Comparison of ENCODE assay signal across 20 mouse cellular contexts in the genomic region with DNA sequence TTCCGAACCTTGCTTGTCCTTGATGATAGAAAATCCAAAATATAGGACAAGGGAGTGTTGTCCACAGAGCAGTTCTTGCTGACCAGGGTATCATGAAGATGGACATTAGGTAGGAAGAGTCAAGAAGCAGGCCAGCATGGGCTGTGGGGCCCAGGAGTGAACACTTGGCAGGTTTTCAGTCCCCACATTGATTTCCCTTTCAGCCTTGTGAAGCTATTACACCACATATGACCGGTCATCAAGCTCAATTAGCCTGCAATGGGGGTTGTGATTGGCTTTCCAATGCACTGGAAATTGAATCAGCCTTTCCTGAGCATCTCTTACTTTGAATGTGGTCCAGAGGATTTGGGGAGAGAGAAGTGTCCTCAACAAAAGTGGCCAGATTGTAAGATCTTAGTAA. TPM values are rescaled to one million over a fixed set of nuclear protein-coding genes. Genes with fewer than 3 reads are reported as not detected.
A peak's percentile ranks its signal among the peaks of the same experiment; 100 is the strongest.
DNase-seq lines count a peak whose midpoint lies in the region; ATAC-seq and TF ChIP-seq lines count a peak whose summit lies in the region.
"Had no signal": no experiment of that assay in that cellular context is flagged by ENCODE, and none has a peak within 500 bp of the region (broad histone marks: within the 10 kb centered on the region; RNA-seq: fewer than 3 reads in every experiment).

No protein-coding gene starts in this region.

- 0 out of 2 replicates have a peak, but pooled peaks cover 11% of the 10 kb centered on the region for H3K27me3 ChIP-seq in heart, embryonic 12.5 days (replicated peaks)
- no peaks in the 10 kb centered on the region; the same call in 1 of the 2 replicates for H3K27me3 ChIP-seq in hindbrain, embryonic 14.5 days (ENCODE audit: control insufficient read depth, insufficient read depth, low read length)
- H3K27me3 ChIP-seq in hindbrain, embryonic 12.5 days: peaks cover 5% of the 10 kb centered on the region
- H3K27me3 ChIP-seq in midbrain, embryonic 14.5 days (ENCODE audit: control insufficient read depth, insufficient read depth, low read length): no peaks in the 10 kb centered on the region
- no peaks in the 10 kb centered on the region for H3K27me3 ChIP-seq in midbrain, embryonic 13.5 days
- H3K27me3 ChIP-seq in midbrain, postnatal 0 days (ENCODE audit: insufficient read depth, low read length): no peaks in the 10 kb centered on the region
- H3K27me3 ChIP-seq: intestine, embryonic 15.5 days had no signal

- H3K36me3 ChIP-seq in heart, embryonic 12.5 days: no peaks in the 10 kb centered on the region
- H3K36me3 ChIP-seq in hindbrain, embryonic 14.5 days (replicated peaks; ENCODE audit: control insufficient read depth, insufficient read depth): no peaks in the 10 kb centered on the region
- no peaks in the 10 kb centered on the region for H3K36me3 ChIP-seq in hindbrain, embryonic 12.5 days
- no peaks in the 10 kb centered on the region for H3K36me3 ChIP-seq in midbrain, embryonic 14.5 days (ENCODE audit: control insufficient read depth, insufficient read depth, low read length)
- no peaks in the 10 kb centered on the region for H3K36me3 ChIP-seq in midbrain, embryonic 13.5 days
- H3K36me3 ChIP-seq in midbrain, postnatal 0 days (ENCODE audit: insufficient read depth, low read length): no peaks in the 10 kb centered on the region
- H3K36me3 ChIP-seq: embryonic facial prominence, embryonic 10.5 days; intestine, embryonic 15.5 days; neural tube, embryonic 12.5 days had no signal

- no peak overlapping the region for H3K27ac ChIP-seq in heart, embryonic 12.5 days (ENCODE audit: poor library complexity, severe bottlenecking)
- H3K27ac ChIP-seq in hindbrain, embryonic 14.5 days: no peak overlapping the region
- no peak overlapping the region for H3K27ac ChIP-seq in hindbrain, embryonic 12.5 days
- no peak overlapping the region for H3K27ac ChIP-seq in midbrain, embryonic 14.5 days (replicated peaks; ENCODE audit: low read depth, low read length)
- H3K27ac ChIP-seq in midbrain, embryonic 13.5 days: no peak overlapping the region
- H3K27ac ChIP-seq in midbrain, postnatal 0 days (ENCODE audit: low read depth, low read length): no peak overlapping the region
- H3K27ac ChIP-seq: embryonic facial prominence, embryonic 10.5 days; intestine, embryonic 15.5 days; liver, embryonic 14.5 days; neural tube, embryonic 12.5 days had no signal

- H3K9me3 ChIP-seq in heart, embryonic 12.5 days (replicated peaks): no peaks in the 10 kb centered on the region
- H3K9me3 ChIP-seq in hindbrain, embryonic 14.5 days (ENCODE audit: control insufficient read depth, low read length): no peaks in the 10 kb centered on the region
- H3K9me3 ChIP-seq in hindbrain, embryonic 12.5 days (replicated peaks): no peaks in the 10 kb centered on the region
- H3K9me3 ChIP-seq in midbrain, embryonic 14.5 days (ENCODE audit: control insufficient read depth, low read length): no peaks in the 10 kb centered on the region
- H3K9me3 ChIP-seq in midbrain, embryonic 13.5 days: no peaks in the 10 kb centered on the region
- H3K9me3 ChIP-seq in midbrain, postnatal 0 days (ENCODE audit: low read length): no peaks in the 10 kb centered on the region
- H3K9me3 ChIP-seq: embryonic facial prominence, embryonic 10.5 days; intestine, embryonic 15.5 days; neural tube, embryonic 12.5 days had no signal

- H3K4me2 ChIP-seq in heart, embryonic 12.5 days: 0 out of 2 replicates have a peak overlapping the region, but pooled peaks have one; percentile 26
- peak overlapping the region; percentile 93 for H3K4me2 ChIP-seq in hindbrain, embryonic 14.5 days (replicated peaks)
- no peak overlapping the region for H3K4me2 ChIP-seq in hindbrain, embryonic 12.5 days (replicated peaks)
- H3K4me2 ChIP-seq in midbrain, embryonic 14.5 days (ENCODE audit: low read length): peak overlapping the region; percentile 85; the same call in 1 of the 2 replicates
- H3K4me2 ChIP-seq in midbrain, embryonic 13.5 days (replicated peaks): no peak overlapping the region
- peak overlapping the region; percentile 86 for H3K4me2 ChIP-seq in midbrain, postnatal 0 days (ENCODE audit: low read depth, low read length, poor library complexity, severe bottlenecking)

- no peak overlapping the region for H3K9ac ChIP-seq in heart, embryonic 12.5 days
- no peak overlapping the region for H3K9ac ChIP-seq in hindbrain, embryonic 14.5 days
- no peak overlapping the region for H3K9ac ChIP-seq in hindbrain, embryonic 12.5 days
- H3K9ac ChIP-seq in midbrain, embryonic 14.5 days (replicated peaks; ENCODE audit: low read length): no peak overlapping the region
- no peak overlapping the region for H3K9ac ChIP-seq in midbrain, embryonic 13.5 days (replicated peaks)
- H3K9ac ChIP-seq in midbrain, postnatal 0 days (replicated peaks; ENCODE audit: low read length, poor library complexity, severe bottlenecking): no peak overlapping the region
- H3K9ac ChIP-seq: intestine, embryonic 15.5 days; liver, embryonic 14.5 days; neural tube, embryonic 12.5 days had no signal

- 85% methylated on average over 2 of the region's 2 CpGs for WGBS in heart, embryonic 12.5 days
- 87% methylated on average over 2 of the region's 2 CpGs for WGBS in hindbrain, embryonic 14.5 days
- WGBS in hindbrain, embryonic 12.5 days: 91% methylated on average over 2 of the region's 2 CpGs
- 89% methylated on average over 2 of the region's 2 CpGs for WGBS in midbrain, embryonic 14.5 days
- 92% methylated on average over 2 of the region's 2 CpGs for WGBS in midbrain, embryonic 13.5 days
- WGBS in midbrain, postnatal 0 days: 88% methylated on average over 2 of the region's 2 CpGs

- H3K4me3 ChIP-seq in heart, embryonic 12.5 days: no peak overlapping the region
- no peak overlapping the region for H3K4me3 ChIP-seq in hindbrain, embryonic 14.5 days (replicated peaks; ENCODE audit: low read length)
- H3K4me3 ChIP-seq in hindbrain, embryonic 12.5 days: no peak overlapping the region
- no peak overlapping the region for H3K4me3 ChIP-seq in midbrain, embryonic 14.5 days (replicated peaks; ENCODE audit: low read depth, low read length)
- H3K4me3 ChIP-seq in midbrain, embryonic 13.5 days (replicated peaks): no peak overlapping the region
- peak overlapping the region; percentile 76; the same call in 1 of the 2 replicates for H3K4me3 ChIP-seq in midbrain, postnatal 0 days (ENCODE audit: low read depth, low read length)
- H3K4me3 ChIP-seq: embryonic facial prominence, embryonic 10.5 days; intestine, embryonic 15.5 days; neural tube, embryonic 12.5 days had no signal

- no peak for TF ChIP-seq CTCF in midbrain, postnatal 0 days (IDR thresholded peaks at IDR 0.05)

- H3K4me1 ChIP-seq in heart, embryonic 12.5 days (replicated peaks): peaks cover 21% of the 10 kb centered on the region
- H3K4me1 ChIP-seq in hindbrain, embryonic 14.5 days (replicated peaks; ENCODE audit: control insufficient read depth, insufficient read depth, low read length): peaks cover 8% of the 10 kb centered on the region; the same call in 1 of the 2 replicates
- 0 out of 2 replicates have a peak, but pooled peaks cover 3% of the 10 kb centered on the region for H3K4me1 ChIP-seq in hindbrain, embryonic 12.5 days
- 0 out of 2 replicates have a peak, but pooled peaks cover 4% of the 10 kb centered on the region for H3K4me1 ChIP-seq in midbrain, embryonic 14.5 days (ENCODE audit: control insufficient read depth, insufficient read depth, low read length)
- peaks cover 6% of the 10 kb centered on the region; the same call in 1 of the 2 replicates for H3K4me1 ChIP-seq in midbrain, embryonic 13.5 days (replicated peaks)
- no peaks in the 10 kb centered on the region for H3K4me1 ChIP-seq in midbrain, postnatal 0 days (ENCODE audit: insufficient read depth, low read length)

- DNase-seq in heart, postnatal 36 days: no peak
- no peak for DNase-seq in hindbrain, embryonic 14.5 days (ENCODE audit: low spot score)
- DNase-seq in midbrain, embryonic 14.5 days: no peak
- DNase-seq in midbrain, postnatal 0 days (ENCODE audit: low spot score): no peak
- DNase-seq in embryo, embryonic 10.5 days (ENCODE audit: low spot score): no peak
- DNase-seq: adrenal gland, postnatal 36 days; B cell, adult 2 months; gastrocnemius, postnatal 10 days; layer of hippocampus, adult 9-11 months; thymus, postnatal 25 days had no signal

- intact Hi-C loops in heart, postnatal 36 days (cut with DNase I): loop anchor here (2.0 to 5.0 kb wide), 3 partner anchors 52 to 234 kb away; no protein-coding TSS in a partner anchor

- ATAC-seq in heart, embryonic 12.5 days (ENCODE audit: insufficient number of reproducible peaks, low FRiP score): no peak
- ATAC-seq in hindbrain, embryonic 14.5 days (ENCODE audit: low FRiP score): no peak
- ATAC-seq in hindbrain, embryonic 12.5 days (ENCODE audit: low FRiP score): no peak
- no peak for ATAC-seq in midbrain, embryonic 14.5 days (ENCODE audit: low FRiP score, low TSS enrichment)
- no peak for ATAC-seq in midbrain, embryonic 13.5 days
- no peak for ATAC-seq in midbrain, postnatal 0 days (ENCODE audit: low FRiP score)
- ATAC-seq: lung, postnatal 0 days had no signal

RNA-seq across cellular contexts. Expression of a gene that starts 2.0 kb away (rescaled TPM):
- polyA plus RNA-seq in heart, embryonic 12.5 days (2016; fragmentation: Nextera tagmentation; extraction: Ambion mirVana): 44.1 and 44.3 TPM in 2 replicates
- 100 to 1,000 TPM; 355 to 411 TPM for total RNA-seq in heart, postnatal 36 days (2021)
- 118 and 124 TPM in 2 replicates for polyA plus RNA-seq in hindbrain, embryonic 14.5 days (2014; fragmentation: Nextera tagmentation; extraction: Ambion mirVana)
- polyA plus RNA-seq in hindbrain, embryonic 12.5 days (2016; fragmentation: Nextera tagmentation; extraction: Ambion mirVana): 51.9 and 65.0 TPM in 2 replicates
- polyA plus RNA-seq in midbrain, embryonic 14.5 days (2014; fragmentation: Nextera tagmentation; extraction: Ambion mirVana): 68.5 and 79.4 TPM in 2 replicates
- polyA plus RNA-seq in midbrain, embryonic 13.5 days (2015; fragmentation: Nextera tagmentation; extraction: Ambion mirVana): 62.3 and 62.8 TPM in 2 replicates
- total RNA-seq in midbrain, postnatal 0 days (2014; rRNA removed): 136 and 142 TPM in 2 replicates
- polyA plus RNA-seq in midbrain, postnatal 0 days (2015; fragmentation: Nextera tagmentation; extraction: Ambion mirVana): 82.2 and 96.7 TPM in 2 replicates
- total RNA-seq: megakaryocyte progenitor cell, adult 5-6 weeks; monocyte, adult 5-6 weeks had no signal

Comparison
In these comparisons a context has a peak if more than half of its experiments do, and no peak if none do; other contexts are left out.
1. H3K4me2 ChIP-seq: peak in heart, embryonic 12.5 days (single experiment), hindbrain, embryonic 14.5 days (single experiment), midbrain, embryonic 14.5 days (single experiment) and midbrain, postnatal 0 days (single experiment); none in hindbrain, embryonic 12.5 days (single experiment) and midbrain, embryonic 13.5 days (single experiment).